Mouse (Mus musculus): Measurements from ENCODE around the gene Rilp. TPM values are rescaled to one million over a fixed set of nuclear protein-coding genes. Genes with fewer than 3 reads are reported as not detected.

Gene Rilp
- total RNA-seq, 2 experiments from 2014 or later, result 39.2 to 42.8 TPM

GRCm38 (mm10) chr11:75487496-75487895, 22.4 kb upstream of the Rilp start:
- DNase-seq, result no peak

- no peak for DNase-seq
Observed at GRCm38 (mm10) chr11:75494296-75495049, 15.4 kb upstream of the Rilp start.

DNA sequence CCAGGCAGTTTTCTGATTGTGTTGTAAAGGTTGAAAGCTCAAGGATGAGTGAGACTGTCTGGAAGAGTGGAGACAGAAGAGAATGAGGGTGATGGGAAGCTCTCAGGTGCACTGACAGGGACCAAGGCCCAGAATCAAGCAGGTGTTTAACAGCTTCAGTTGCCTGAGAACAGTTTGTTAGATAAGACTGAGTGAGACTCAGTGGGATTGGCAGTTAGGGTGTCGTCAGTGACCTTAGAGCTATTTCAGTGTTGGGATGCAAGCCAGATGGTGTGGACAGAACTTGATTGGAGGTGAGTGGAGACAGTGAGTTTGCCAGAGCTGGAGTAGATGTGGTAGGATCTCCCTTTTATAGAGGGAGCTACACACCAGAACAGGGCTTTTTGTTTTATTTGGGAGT, 11.8 kb upstream of the Rilp start:
- no peak for DNase-seq

GRCm38 (mm10) chr11:75508162-75508561, 1.7 kb upstream of the Rilp start:
- DNase-seq, result no peak

- peak; percentile 37 for DNase-seq
Observed at GRCm38 (mm10) chr11:75508904-75509303, 990 bp upstream of the Rilp start.

- DNase-seq, result peak; percentile 94
Observed at GRCm38 (mm10) chr11:75510627-75510993, 716 bp downstream of the Rilp start.

- DNase-seq, result peak; percentile 47
Observed at GRCm38 (mm10) chr11:75511213-75511612, 1.3 kb downstream of the Rilp start.

DNA sequence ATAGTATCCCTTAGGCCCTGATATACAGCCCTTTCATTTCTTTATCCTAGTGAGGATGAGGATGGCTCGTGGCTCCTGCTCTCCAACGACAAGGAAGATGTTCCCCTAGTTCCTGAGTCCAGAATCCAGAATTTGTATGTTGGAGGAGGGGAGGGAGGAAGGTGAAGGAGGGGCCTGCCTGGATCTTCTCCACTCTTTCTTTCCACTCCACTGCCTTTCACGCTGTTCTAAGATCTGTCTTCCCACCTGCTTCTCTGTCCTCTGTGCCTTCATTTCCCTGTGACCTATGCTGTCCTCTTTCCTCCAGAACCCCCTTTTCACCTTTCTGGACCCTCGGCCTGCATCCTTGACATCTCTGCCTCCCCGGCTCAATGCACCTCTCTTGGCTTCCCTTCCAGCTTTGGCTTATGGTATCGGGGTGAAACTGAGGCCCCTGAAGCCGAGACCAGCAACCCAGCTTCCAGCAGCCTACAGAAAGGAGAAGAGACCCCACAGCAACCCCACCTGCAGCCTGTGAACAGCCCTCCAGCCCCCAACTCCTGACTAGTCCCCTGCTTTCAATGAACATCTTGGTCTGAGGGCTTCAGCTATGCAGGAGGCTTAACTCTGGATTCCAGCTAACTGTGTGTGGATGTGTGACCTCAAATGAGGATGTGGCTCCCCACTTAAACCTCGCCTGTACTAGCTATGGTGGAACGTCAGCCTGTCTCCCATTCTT, 2.6 kb downstream of the Rilp start:
- DNase-seq, result no peak

GRCm38 (mm10) chr11:75513336-75513735, 3.4 kb downstream of the Rilp start, which contains the start of gene Scarf1:
TSS of gene Scarf1 (plus strand) at chr11:75513540.
- DNase-seq, result peak; percentile 69

- no peak for DNase-seq
Observed at GRCm38 (mm10) chr11:75515186-75515585, 5.3 kb downstream of the Rilp start.

GRCm38 (mm10) chr11:75519834-75520633, 10.1 kb downstream of the Rilp start:
- DNase-seq, result no peak

- no peak for DNase-seq
Observed at GRCm38 (mm10) chr11:75521609-75522008, 11.7 kb downstream of the Rilp start.

GRCm38 (mm10) chr11:75522793-75523192, 12.9 kb downstream of the Rilp start:
- no peak for DNase-seq

DNA sequence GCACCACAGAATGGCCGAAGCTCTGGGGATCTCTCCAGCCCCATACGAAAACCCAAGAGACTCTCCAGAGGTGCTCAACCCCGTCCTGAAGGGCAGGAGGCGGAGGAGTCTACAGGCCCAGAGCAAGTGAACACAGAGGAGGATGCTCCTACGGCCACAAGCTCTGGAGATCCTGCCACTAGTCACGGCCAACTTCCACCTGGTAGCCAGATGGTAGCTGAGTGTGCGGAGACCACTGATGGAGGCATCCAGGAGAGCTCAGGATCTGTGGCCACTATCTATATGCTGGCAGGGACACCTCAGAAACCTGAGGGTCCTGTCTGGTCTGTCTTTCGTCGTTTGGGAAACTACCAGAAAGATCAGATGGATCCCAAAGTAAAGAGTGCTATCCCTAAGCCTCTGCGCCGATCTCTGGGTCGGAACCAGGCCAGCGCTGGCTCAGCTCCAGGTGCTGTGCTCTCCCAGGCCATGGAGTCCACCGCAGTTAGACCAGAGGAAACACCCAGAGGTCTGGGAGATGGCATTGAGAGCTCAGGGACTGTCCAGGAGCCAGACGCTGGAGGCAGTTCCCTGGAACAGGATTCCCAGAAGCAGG, 15.7 kb downstream of the Rilp start:
- DNase-seq, result no peak

DNA sequence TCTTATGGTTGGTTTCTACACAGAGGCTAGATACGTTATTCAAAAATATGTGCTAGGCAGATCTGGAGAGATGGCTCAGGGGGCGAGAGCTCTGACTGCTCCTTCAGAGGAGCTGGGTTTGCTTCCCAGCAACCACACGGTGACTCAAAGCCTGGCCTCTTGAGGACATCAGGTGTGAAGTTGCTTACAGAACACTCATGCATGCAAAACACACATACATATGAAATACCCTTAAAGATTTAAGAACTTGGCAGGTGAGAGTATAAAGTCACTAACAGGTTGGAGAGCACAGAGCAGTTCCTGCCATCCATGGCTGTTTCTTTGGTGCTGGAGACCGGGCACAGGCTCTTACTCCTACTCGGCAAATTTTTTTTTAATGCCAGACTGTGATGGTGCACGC, 17.0 kb downstream of the Rilp start:
- no peak for DNase-seq

- DNase-seq, result no peak
Observed at GRCm38 (mm10) chr11:75529771-75530170, 19.9 kb downstream of the Rilp start.

DNA sequence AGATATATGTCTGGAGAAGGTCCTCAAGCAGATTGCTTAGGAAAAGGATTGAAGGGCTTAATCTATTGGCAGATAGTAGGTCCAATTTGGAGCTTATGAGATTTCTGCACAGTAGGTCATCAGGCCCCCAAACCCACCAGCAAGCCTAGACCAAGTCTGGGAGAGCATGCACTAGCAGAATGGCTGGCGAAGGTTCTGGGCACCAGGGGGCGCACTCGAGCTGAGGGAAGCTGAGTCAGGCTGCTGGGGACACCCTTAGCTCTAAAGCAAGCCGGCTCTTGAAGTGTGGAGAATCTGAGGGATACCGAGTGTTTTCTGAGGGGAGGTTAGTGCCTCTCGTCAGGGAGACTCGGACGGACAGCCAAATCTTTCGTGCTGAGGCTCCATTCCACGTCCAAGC, 20.4 kb downstream of the Rilp start:
- peak; percentile 90 for DNase-seq

GRCm38 (mm10) chr11:75530845-75531373, 21.0 kb downstream of the Rilp start:
- DNase-seq, result peak; percentile 38

- peak; percentile 94 for DNase-seq
Observed at GRCm38 (mm10) chr11:75531469-75532242, 21.8 kb downstream of the Rilp start, which contains the start of gene Slc43a2. TSS of gene Slc43a2 (plus strand) at chr11:75531694.

DNA sequence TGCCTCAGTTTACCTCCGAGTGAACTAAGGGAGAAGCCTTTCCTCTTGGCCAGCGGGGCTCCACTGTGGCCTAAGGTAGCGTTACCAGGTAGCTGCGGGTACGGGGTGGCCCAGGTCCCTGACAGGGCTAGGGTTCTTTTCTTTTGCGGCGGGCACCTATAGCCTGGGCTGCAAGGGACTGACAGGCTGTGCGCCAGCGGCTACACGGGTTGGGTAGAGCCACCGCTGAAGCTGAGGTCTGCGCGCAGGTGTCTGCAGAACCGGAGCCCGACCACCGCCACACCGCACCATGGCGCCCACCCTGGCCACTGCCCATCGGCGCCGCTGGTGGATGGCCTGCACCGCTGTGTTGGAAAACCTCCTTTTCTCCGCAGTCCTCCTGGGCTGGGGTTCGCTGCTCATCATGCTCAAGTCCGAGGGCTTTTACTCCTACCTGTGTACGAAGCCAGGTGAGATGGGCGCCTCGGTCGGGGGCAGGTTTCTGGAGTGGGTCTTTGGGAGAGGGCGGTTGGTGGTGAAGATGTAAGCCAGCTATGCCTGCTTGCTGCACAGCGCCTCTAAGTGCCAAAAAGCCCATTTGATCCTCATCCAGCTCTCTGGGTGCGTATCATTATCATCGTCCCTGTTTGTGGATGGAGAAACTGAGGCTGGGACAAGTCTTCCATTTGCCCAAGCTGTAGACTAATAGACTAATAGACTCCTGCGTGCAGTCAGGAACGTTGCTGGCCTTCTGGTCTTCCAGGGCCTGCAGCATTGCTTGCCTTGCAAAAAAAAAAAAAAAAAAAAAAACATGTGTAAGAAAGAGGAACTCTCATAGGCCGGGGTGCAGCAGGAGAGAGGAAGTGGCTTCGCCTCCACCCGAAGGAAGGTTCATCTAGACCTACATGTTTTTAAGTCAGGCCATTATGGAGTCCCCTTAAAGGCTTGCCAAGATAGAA, 22.7 kb downstream of the Rilp start:
- DNase-seq, result peak; percentile 48
